Mouse (Mus musculus): ENCODE results near the gene Prl8a9. TPM values are rescaled to one million over a fixed set of nuclear protein-coding genes. Genes with fewer than 3 reads are reported as not detected.

Gene Prl8a9
- total and polyA plus RNA-seq, 3 experiments: not detected

GRCm38 (mm10) chr13:27582071-27582470 lies 17.7 kb upstream of the Prl8a9 start, which contains the start of gene Prl8a1:
Prl8a1 (minus strand) TSS chr13:27582171.
- Histone ChIP-seq H3K27me3 (ENCODE audit: control insufficient read depth in 1 of 2, insufficient read depth in 2 of 2, low read length in 2 of 2) (no peaks in the 10 kb centered on the region), H3K9ac (ENCODE audit: control insufficient read depth, low read depth, low read length, poor library complexity, severe bottlenecking) (no peak within 1 kb of the TSS), H3K36me3 (ENCODE audit: control insufficient read depth in 1 of 2, insufficient read depth in 2 of 2, low read length in 2 of 2) (no peaks in the 10 kb centered on the region), H3K4me3 (ENCODE audit: control insufficient read depth in 1 of 2, insufficient read depth in 1 of 2, low read depth in 2 of 2, low read length in 2 of 2) (no peak within 1 kb of the TSS), H3K27ac (ENCODE audit: control insufficient read depth, low read depth, low read length) (no peak within 1 kb of the TSS), H3K4me1 (ENCODE audit: control insufficient read depth in 1 of 2, insufficient read depth in 2 of 2, low read length in 2 of 2) (no peaks in the 10 kb centered on the region), H3K9me3 (replicated peaks; ENCODE audit: insufficient read depth, low read length) (no peaks in the 10 kb centered on the region), H3K79me2 (ENCODE audit: control insufficient read depth, insufficient read depth, low read length, poor library complexity) (no peaks in the 10 kb centered on the region)
- TF ChIP-seq USF2 (IDR thresholded peaks at IDR 0.05; ENCODE audit: borderline replicate concordance in 1 of 2, insufficient read depth in 1 of 2, low read depth in 1 of 2, low read length in 2 of 2) (no peak), JUND (IDR thresholded peaks at IDR 0.05; ENCODE audit: low read depth, low read length) (no peak), MAFK (IDR thresholded peaks at IDR 0.05; ENCODE audit: borderline replicate concordance, low read depth, low read length) (no peak), NELFE (IDR thresholded peaks at IDR 0.05; ENCODE audit: low read depth, low read length) (no peak), GABPA (IDR thresholded peaks at IDR 0.05; ENCODE audit: low read depth, low read length) (no peak), POLR2A (IDR thresholded peaks at IDR 0.05; ENCODE audit: control insufficient read depth in 1 of 2, insufficient read depth in 1 of 2, low read depth in 1 of 2, low read length in 2 of 2, poor library complexity in 1 of 2) (no peak), RCOR1 (IDR thresholded peaks at IDR 0.05; ENCODE audit: low read depth, low read length) (no peak), MAZ (IDR thresholded peaks at IDR 0.05; ENCODE audit: low read depth, low read length) (no peak), ZKSCAN1 (IDR thresholded peaks at IDR 0.05; ENCODE audit: low read depth, low read length) (no peak), MYB (IDR thresholded peaks at IDR 0.05; ENCODE audit: low read depth, low read length) (no peak), GATA1 (IDR thresholded peaks at IDR 0.05; ENCODE audit: low read depth, low read length) (no peak), CHD2 (IDR thresholded peaks at IDR 0.05; ENCODE audit: low read length) (no peak), POLR2AphosphoS5 (IDR thresholded peaks at IDR 0.05; ENCODE audit: borderline replicate concordance, low read depth, low read length) (no peak), SMC3 (IDR thresholded peaks at IDR 0.05; ENCODE audit: low read depth, low read length) (no peak), MXI1 (IDR thresholded peaks at IDR 0.05; ENCODE audit: low read depth, low read length) (no peak), ZMIZ1 (IDR thresholded peaks at IDR 0.05; ENCODE audit: low read depth, low read length) (no peak), POLR2AphosphoS2 (IDR thresholded peaks at IDR 0.05; ENCODE audit: low read length) (no peak), TCF12 (IDR thresholded peaks at IDR 0.05; ENCODE audit: low read depth, low read length) (no peak), MEF2A (IDR thresholded peaks at IDR 0.05; ENCODE audit: extremely low read depth, insufficient replicate concordance, low read depth, low read length, poor library complexity, severe bottlenecking) (no peak), ELF1 (IDR thresholded peaks at IDR 0.05; ENCODE audit: low read depth, low read length) (no peak)
- DNase-seq (ENCODE audit: low read depth, low spot score): no peak

DNA sequence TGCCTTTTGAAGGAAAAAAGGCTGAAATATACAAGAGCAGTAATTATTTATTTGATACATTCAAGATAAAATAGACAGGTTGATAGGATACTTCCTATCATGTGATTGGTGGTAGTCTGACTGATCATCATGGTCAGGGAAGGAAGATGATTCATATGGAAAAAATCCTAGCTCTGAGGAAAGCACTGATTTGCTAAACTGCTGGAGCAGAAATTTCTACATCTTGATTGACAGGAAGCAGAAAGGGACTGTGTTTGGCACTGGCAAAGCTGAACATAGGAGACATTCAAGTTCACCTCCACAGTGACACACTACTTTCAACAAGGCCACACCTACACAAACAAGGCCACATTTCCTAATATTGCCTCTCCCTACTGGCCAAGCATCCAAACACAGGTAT lies 11.1 kb downstream of the Prl8a9 start:
- no peak overlapping the region for H3K9ac ChIP-seq (ENCODE audit: control insufficient read depth, low read depth, low read length, poor library complexity, severe bottlenecking)
- no peaks in the 10 kb centered on the region; a peak in 1 of 4 replicates for H3K27me3 ChIP-seq (ENCODE audit: control insufficient read depth in 1 of 2, insufficient read depth in 2 of 2, low read length in 2 of 2)
- H3K36me3 ChIP-seq (ENCODE audit: control insufficient read depth in 1 of 2, insufficient read depth in 2 of 2, low read length in 2 of 2): no peaks in the 10 kb centered on the region
- H3K4me3 ChIP-seq (ENCODE audit: control insufficient read depth in 1 of 2, insufficient read depth in 1 of 2, low read depth in 2 of 2, low read length in 2 of 2): no peak overlapping the region
- H3K79me2 ChIP-seq (ENCODE audit: control insufficient read depth, insufficient read depth, low read length, poor library complexity): no peaks in the 10 kb centered on the region
- DNase-seq (ENCODE audit: low read depth, low spot score): no peak
- TF ChIP-seq JUND (IDR thresholded peaks at IDR 0.05; ENCODE audit: low read depth, low read length): no peak
- no peak for TF ChIP-seq POLR2AphosphoS5 (IDR thresholded peaks at IDR 0.05; ENCODE audit: borderline replicate concordance, low read depth, low read length)
- TF ChIP-seq CTCF (IDR thresholded peaks at IDR 0.05 in 2 of 3, conservative IDR thresholded peaks at IDR 0.05 in 1 of 3; ENCODE audit: control insufficient read depth in 1 of 3, insufficient read depth in 1 of 3, low read depth in 2 of 3, low read length in 3 of 3, poor library complexity in 1 of 3, severe bottlenecking in 1 of 3): no peak
- no peak for TF ChIP-seq NRF1 (IDR thresholded peaks at IDR 0.05; ENCODE audit: insufficient read depth, low read depth, low read length, poor library complexity, severe bottlenecking)
- TF ChIP-seq MAZ (IDR thresholded peaks at IDR 0.05; ENCODE audit: low read depth, low read length): no peak
- no peak for TF ChIP-seq ZNF384 (IDR thresholded peaks at IDR 0.05; ENCODE audit: low read depth, low read length)
- no peaks in the 10 kb centered on the region for H3K4me1 ChIP-seq (ENCODE audit: control insufficient read depth in 1 of 2, insufficient read depth in 2 of 2, low read length in 2 of 2)
- H3K27ac ChIP-seq (ENCODE audit: control insufficient read depth, low read depth, low read length): no peak overlapping the region
- no peaks in the 10 kb centered on the region for H3K9me3 ChIP-seq (replicated peaks; ENCODE audit: insufficient read depth, low read length)

Measured in MEL (cell line).